Mouse (Mus musculus) ES-E14 (cell line): ENCODE data around the gene Cmah.

Experiments used
- CHD2 ChIP-seq: IDR thresholded peaks from 2 replicates; pipeline ENCODE4 v1.6.1; 2014; ENCODE audit warnings: mild to moderate bottlenecking, low read depth, low read length, inconsistent platforms
- HCFC1 ChIP-seq: IDR thresholded peaks from 2 replicates; pipeline ENCODE4 v1.6.1; 2012; ENCODE audit warnings: low read length, inconsistent platforms, borderline replicate concordance; ENCODE audit not compliant: insufficient read depth
- MAFK ChIP-seq: IDR thresholded peaks from 2 replicates; pipeline ENCODE4 v1.6.1; 2014; ENCODE audit warnings: mild to moderate bottlenecking, low read depth, low read length, inconsistent platforms; ENCODE audit not compliant: insufficient read depth

DNA sequence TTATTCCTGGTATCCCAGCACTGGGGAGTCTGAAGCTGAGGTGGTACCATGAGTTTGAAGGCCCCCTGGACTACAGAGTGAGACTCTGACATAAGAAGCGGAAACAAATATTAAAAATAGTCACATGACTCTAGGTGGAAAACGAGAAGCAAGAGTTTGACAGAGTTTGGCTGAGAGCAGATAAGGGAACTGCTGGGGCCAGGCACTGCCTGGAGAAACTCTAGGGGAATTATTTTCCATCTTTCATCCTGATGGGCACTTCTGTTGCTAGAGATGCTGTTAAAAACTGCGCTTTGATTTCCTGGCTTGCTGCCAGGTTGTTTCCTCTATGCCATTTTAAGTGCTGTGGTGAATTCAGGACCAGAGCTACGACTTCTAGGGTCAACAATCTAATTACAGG is 65.9 kb downstream of the Cmah start:
- TF ChIP-seq CHD2 (no peak), HCFC1 (no peak), MAFK (no peak)
